Mouse (Mus musculus): ENCODE measurements at regions not wholly inside any gene's neighbourhood (a gene's known extent, or its start where the extent isn't known, plus 50 kb on each side); places are given as distances from the start of the nearest gene placed in this dataset.

DNA sequence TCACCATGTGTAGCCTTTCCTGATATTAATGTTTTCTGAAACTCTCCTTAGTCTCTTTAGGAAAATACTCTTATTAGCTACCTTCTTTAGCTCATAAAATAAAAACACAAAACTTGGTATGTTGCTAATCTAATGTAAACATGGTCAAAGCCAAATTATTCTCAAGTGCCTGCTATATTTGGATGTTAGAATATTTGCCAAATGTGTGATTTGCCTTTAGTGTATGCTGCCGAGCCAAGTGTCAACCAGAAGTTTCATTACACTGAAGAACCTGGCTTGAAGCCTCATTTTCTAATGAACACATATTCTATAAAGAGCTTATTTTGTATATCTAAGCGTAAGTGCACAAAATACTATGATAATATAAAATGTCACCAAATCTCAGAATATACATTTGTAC lies 423.8 kb upstream of the Adamts5 start:
- no peaks in the 10 kb centered on the region for H3K27me3 ChIP-seq (replicated peaks)
- no peak overlapping the region for H3K27ac ChIP-seq (ENCODE audit: insufficient read depth, low read depth)
- no peak overlapping the region for H3K4me3 ChIP-seq (replicated peaks in 1 of 3; ENCODE audit: low read depth in 2 of 3, low read length in 2 of 3, poor library complexity in 1 of 3)
- dilution Hi-C loops (cut with MboI; ENCODE audit: extremely low pct_ligation_motif_present, extremely low pct_unique_long_range_greater_than_20kb, low sequenced_read_pairs): no loop called here
- H3K4me2 ChIP-seq (ENCODE audit: insufficient read depth, low read depth, poor library complexity, severe bottlenecking): no peak overlapping the region
- H3K9ac ChIP-seq (ENCODE audit: insufficient read depth, low read depth): no peak overlapping the region
- H3K36me3 ChIP-seq (replicated peaks in 1 of 2; ENCODE audit: control insufficient read depth in 1 of 2, insufficient read depth in 1 of 2, low read length in 1 of 2): no peaks in the 10 kb centered on the region
- TF ChIP-seq MXI1 (IDR thresholded peaks at IDR 0.05; ENCODE audit: low read depth, low read length): no peak
- TF ChIP-seq SMC3 (IDR thresholded peaks at IDR 0.05; ENCODE audit: low read depth, low read length): no peak
- TF ChIP-seq ZC3H11A (IDR thresholded peaks at IDR 0.05; ENCODE audit: low read depth, low read length): no peak
- no peak for TF ChIP-seq EP300 (IDR thresholded peaks at IDR 0.05; ENCODE audit: low read length)
- no peak for TF ChIP-seq CHD2 (IDR thresholded peaks at IDR 0.05; ENCODE audit: low read length)
- no peak for TF ChIP-seq USF1 (IDR thresholded peaks at IDR 0.05; ENCODE audit: low read depth, low read length)
- no peak for TF ChIP-seq ELF1 (IDR thresholded peaks at IDR 0.05; ENCODE audit: low read depth, low read length)
- no peak for TF ChIP-seq MEF2A (IDR thresholded peaks at IDR 0.05; ENCODE audit: borderline replicate concordance, low read depth, low read length)
- TF ChIP-seq RCOR1 (conservative IDR thresholded peaks at IDR 0.05; ENCODE audit: low read depth, low read length): no peak
- TF ChIP-seq GABPA (IDR thresholded peaks at IDR 0.05; ENCODE audit: insufficient replicate concordance, low read depth, low read length): no peak
- no peak for TF ChIP-seq IRF4 (IDR thresholded peaks at IDR 0.05; ENCODE audit: low read depth, low read length)
- H3K9me3 ChIP-seq (replicated peaks; ENCODE audit: low read length): no peaks in the 10 kb centered on the region
- no peak for DNase-seq (ENCODE audit: extremely low read depth)
- no peaks in the 10 kb centered on the region for H3K4me1 ChIP-seq (ENCODE audit: control insufficient read depth in 1 of 2, insufficient read depth in 2 of 2)
- in situ Hi-C loops (cut with MboI; ENCODE audit: low pct_ligation_motif_present, low pct_unique_long_range_greater_than_20kb, low sequenced_read_pairs): no loop called here
- H3K79me2 ChIP-seq (replicated peaks; ENCODE audit: control insufficient read depth, extremely low read depth, insufficient read depth, poor library complexity, severe bottlenecking): no peaks in the 10 kb centered on the region

- Histone ChIP-seq H3K4me3 (replicated peaks in 1 of 3; ENCODE audit: low read depth in 2 of 3, low read length in 2 of 3, poor library complexity in 1 of 3) (no peak overlapping the region), H3K4me2 (ENCODE audit: insufficient read depth, low read depth, poor library complexity, severe bottlenecking) (no peak overlapping the region), H3K36me3 (replicated peaks in 1 of 2; ENCODE audit: control insufficient read depth in 1 of 2, insufficient read depth in 1 of 2, low read length in 1 of 2) (no peaks in the 10 kb centered on the region), H3K4me1 (ENCODE audit: control insufficient read depth in 1 of 2, insufficient read depth in 2 of 2) (no peaks in the 10 kb centered on the region), H3K27ac (ENCODE audit: insufficient read depth, low read depth) (no peak overlapping the region), H3K79me2 (replicated peaks; ENCODE audit: control insufficient read depth, extremely low read depth, insufficient read depth, poor library complexity, severe bottlenecking) (no peaks in the 10 kb centered on the region), H3K9ac (ENCODE audit: insufficient read depth, low read depth) (no peak overlapping the region), H3K9me3 (replicated peaks; ENCODE audit: low read length) (no peaks in the 10 kb centered on the region), H3K27me3 (replicated peaks) (no peaks in the 10 kb centered on the region)
- DNase-seq (ENCODE audit: extremely low read depth): no peak
- dilution Hi-C loops (cut with MboI; ENCODE audit: extremely low pct_ligation_motif_present, extremely low pct_unique_long_range_greater_than_20kb, low sequenced_read_pairs) (no loop called here), in situ Hi-C loops (cut with MboI; ENCODE audit: low pct_ligation_motif_present, low pct_unique_long_range_greater_than_20kb, low sequenced_read_pairs) (loop anchor here (25.0 kb wide), 1 partner anchor 507 kb away; the partner anchor contains the start of gene Adamts1)
- TF ChIP-seq KAT2A (IDR thresholded peaks at IDR 0.05; ENCODE audit: insufficient replicate concordance, low read length) (no peak), RCOR1 (conservative IDR thresholded peaks at IDR 0.05; ENCODE audit: low read depth, low read length) (no peak), E2F4 (IDR thresholded peaks at IDR 0.05; ENCODE audit: insufficient replicate concordance, low read depth, low read length) (no peak), CTCF (conservative IDR thresholded peaks at IDR 0.05 in 1 of 2, IDR thresholded peaks at IDR 0.05 in 1 of 2; ENCODE audit: low read depth in 2 of 2, low read length in 2 of 2) (no peak), BHLHE40 (IDR thresholded peaks at IDR 0.05; ENCODE audit: low read depth, low read length) (no peak), UBTF (IDR thresholded peaks at IDR 0.05; ENCODE audit: low read depth, low read length) (no peak), MXI1 (IDR thresholded peaks at IDR 0.05; ENCODE audit: low read depth, low read length) (no peak), ZNF384 (IDR thresholded peaks at IDR 0.05; ENCODE audit: low read depth, low read length) (no peak), POLR2A (IDR thresholded peaks at IDR 0.05; ENCODE audit: low read depth, low read length) (no peak), MAZ (IDR thresholded peaks at IDR 0.05; ENCODE audit: low read depth, low read length) (no peak), SMC3 (IDR thresholded peaks at IDR 0.05; ENCODE audit: low read depth, low read length) (no peak), ZC3H11A (IDR thresholded peaks at IDR 0.05; ENCODE audit: low read depth, low read length) (no peak)
Observed at GRCm38 (mm10) chr16:86318898-86319297, 417.3 kb upstream of the Adamts5 start.

All from CH12.LX (cell line).